Mouse (Mus musculus) limb, embryonic 11.5 days (tissue): ENCODE measurements around the gene Cd300e. TPM values are rescaled to one million over a fixed set of nuclear protein-coding genes. Genes with fewer than 3 reads are reported as not detected.
"Not testable (repeated sequence)": the region's sequence is repeated elsewhere in the genome, so short reads cannot be mapped to it uniquely, and the experiment has no call there.

Source experiments
- ATAC-seq: fragments of 200-750 bp; cut with Nextera tagmentation; 2 replicates; pipeline ENCODE4 v1.8.0; 2017; ENCODE audit warnings: low read depth; ENCODE audit not compliant: insufficient number of reproducible peaks, low FRiP score, low TSS enrichment
- DNase-seq: peaks from one replicate; pipeline ENCODE4 v3.0.0-alpha.2; 2015; ENCODE audit warnings: low spot score
- H3K27ac ChIP-seq: fragments of 300-500 bp; sonication (generic); replicated peaks from 2 replicates; pipeline ENCODE4 v1.5.1; 2014; ENCODE audit warnings: low read depth, mild to moderate bottlenecking, low read length
- H3K27me3 ChIP-seq: fragments of 300-500 bp; sonication (generic); 2 replicates; pipeline ENCODE4 v1.6.1; 2014; ENCODE audit warnings: mild to moderate bottlenecking, low read length, mixed read lengths; ENCODE audit not compliant: control insufficient read depth, insufficient read depth
- H3K36me3 ChIP-seq: fragments of 300-500 bp; sonication (generic); 2 replicates; pipeline ENCODE4 v1.6.1; 2014; ENCODE audit warnings: mild to moderate bottlenecking, low read length, moderate library complexity, mixed read lengths; ENCODE audit not compliant: control insufficient read depth, insufficient read depth
- H3K4me1 ChIP-seq: fragments of 300-500 bp; sonication (generic); 2 replicates; pipeline ENCODE4 v1.6.1; 2014; ENCODE audit warnings: low read length, mixed read lengths; ENCODE audit not compliant: control insufficient read depth, insufficient read depth
- H3K4me2 ChIP-seq: fragments of 300-500 bp; sonication (generic); 2 replicates; pipeline ENCODE4 v1.6.1; 2014; ENCODE audit warnings: low read depth, mild to moderate bottlenecking, moderate library complexity; ENCODE audit not compliant: severe bottlenecking
- H3K4me3 ChIP-seq: fragments of 300-500 bp; sonication (generic); 2 replicates; pipeline ENCODE4 v1.5.1; 2014; ENCODE audit warnings: low read depth, low read length
- H3K9ac ChIP-seq: fragments of 300-500 bp; sonication (generic); 2 replicates; pipeline ENCODE4 v1.6.1; 2014; ENCODE audit warnings: mild to moderate bottlenecking, low read length
- H3K9me3 ChIP-seq: fragments of 300-500 bp; sonication (generic); 2 replicates; pipeline ENCODE4 v1.6.1; 2016; ENCODE audit warnings: low read length; ENCODE audit not compliant: control insufficient read depth
- WGBS: fragments of 180-500 bp; shearing (Covaris S2); extraction: QIAGEN DNeasy Blood & Tissue Kit; methylation state at CpG from one replicate; pipeline ENCODE4 v1.1.7; 2014; 5-methylcytosine and 5-hydroxymethylcytosine counted together
- polyA plus RNA-seq: library from polyadenylated mRNA; unstranded; fragments of >200 nt; fragmentation: Nextera tagmentation; extraction: Ambion mirVana; gene quantifications from 2 replicates; pipeline ENCODE4 v1.2.1, GENCODE M21; 2014

The Cd300e gene
- polyA plus RNA-seq, 1 experiment from 2014 or later: not detected

- no peak overlapping the region for H3K4me3 ChIP-seq
- ATAC-seq (no peak), DNase-seq (no peak)
- H3K4me2 ChIP-seq: no peak overlapping the region
- no peaks in the 10 kb centered on the region for H3K27me3 ChIP-seq
- no peaks in the 10 kb centered on the region for H3K4me1 ChIP-seq
- H3K9me3 ChIP-seq: no peaks in the 10 kb centered on the region
- WGBS: 93% methylated on average over 1 of the region's 1 CpGs
- no peak overlapping the region for H3K27ac ChIP-seq
- no peaks in the 10 kb centered on the region for H3K36me3 ChIP-seq
- no peak overlapping the region for H3K9ac ChIP-seq
Measured at GRCm38 (mm10) chr11:115052991-115053390, 9.0 kb downstream of the Cd300e start.

- Histone ChIP-seq H3K27me3 (no peaks in the 10 kb centered on the region), H3K27ac (no peak overlapping the region), H3K4me3 (no peak overlapping the region), H3K9ac (no peak overlapping the region), H3K36me3 (no peaks in the 10 kb centered on the region), H3K4me1 (no peaks in the 10 kb centered on the region), H3K4me2 (no peak overlapping the region), H3K9me3 (no peaks in the 10 kb centered on the region)
- WGBS: 2% methylated on average over 9 of the region's 9 CpGs
- ATAC-seq: no peak
- DNase-seq: peak; percentile 85
Measured at GRCm38 (mm10) chr11:115052206-115052605, 9.8 kb downstream of the Cd300e start.

GRCm38 (mm10) chr11:115049282-115049895 lies 12.6 kb downstream of the Cd300e start:
- no peak overlapping the region for H3K27ac ChIP-seq
- no peaks in the 10 kb centered on the region for H3K27me3 ChIP-seq
- H3K9me3 ChIP-seq: no peaks in the 10 kb centered on the region
- H3K36me3 ChIP-seq: no peaks in the 10 kb centered on the region
- DNase-seq (no peak), ATAC-seq (no peak)
- no peak overlapping the region for H3K9ac ChIP-seq
- no peak overlapping the region for H3K4me2 ChIP-seq
- WGBS: 33% methylated on average over 3 of the region's 3 CpGs
- no peaks in the 10 kb centered on the region for H3K4me1 ChIP-seq
- H3K4me3 ChIP-seq: no peak overlapping the region

GRCm38 (mm10) chr11:115048259-115048658 lies 13.7 kb downstream of the Cd300e start, which contains the start of gene Cd300ld3:
Gene Cd300ld3 (minus strand): TSS chr11:115048409.
- Histone ChIP-seq H3K4me2 (no peak within 1 kb of the TSS), H3K4me3 (no peak within 1 kb of the TSS), H3K36me3 (no peaks in the 10 kb centered on the region), H3K9ac (no peak within 1 kb of the TSS), H3K27me3 (no peaks in the 10 kb centered on the region), H3K4me1 (no peaks in the 10 kb centered on the region), H3K27ac (no peak within 1 kb of the TSS), H3K9me3 (no peaks in the 10 kb centered on the region)
- DNase-seq (no peak), ATAC-seq (no peak)
- 78% methylated on average over 2 of the region's 2 CpGs for WGBS

GRCm38 (mm10) chr11:115037669-115038068 lies 24.3 kb downstream of the Cd300e start, which contains the start of gene Cd300ld5:
Gene Cd300ld5 (minus strand): TSS chr11:115037769.
- H3K4me2 ChIP-seq, DNase-seq, H3K27me3 ChIP-seq, H3K4me1 ChIP-seq, H3K27ac ChIP-seq, H3K9ac ChIP-seq, H3K9me3 ChIP-seq, H3K36me3 ChIP-seq, H3K4me3 ChIP-seq, ATAC-seq: not testable (repeated sequence)
- no CpG with 5 or more reads among the region's 6 CpGs for WGBS

- H3K4me1 ChIP-seq, DNase-seq, H3K36me3 ChIP-seq, H3K4me2 ChIP-seq, ATAC-seq, H3K9me3 ChIP-seq, H3K4me3 ChIP-seq, H3K27ac ChIP-seq, H3K9ac ChIP-seq, H3K27me3 ChIP-seq: not testable (repeated sequence)
- WGBS: no CpG with 5 or more reads among the region's 6 CpGs
Measured at GRCm38 (mm10) chr11:115026912-115027311, 35.1 kb downstream of the Cd300e start, which contains the start of gene Cd300ld4. Gene Cd300ld4 (minus strand): TSS chr11:115027012.

- DNase-seq: not testable (repeated sequence)
- WGBS: no CpG with 5 or more reads among the region's 7 CpGs
Measured at GRCm38 (mm10) chr11:115016093-115016492, 45.9 kb downstream of the Cd300e start, which contains the start of gene Cd300ld2. Gene Cd300ld2 (minus strand): TSS chr11:115016193.

GRCm38 (mm10) chr11:115004070-115004469 lies 57.9 kb downstream of the Cd300e start:
- no peak overlapping the region for H3K4me2 ChIP-seq
- DNase-seq (no peak), ATAC-seq (no peak)
- no peak overlapping the region for H3K27ac ChIP-seq
- H3K27me3 ChIP-seq: no peaks in the 10 kb centered on the region
- no peak overlapping the region for H3K9ac ChIP-seq
- H3K9me3 ChIP-seq: no peaks in the 10 kb centered on the region
- H3K36me3 ChIP-seq: no peaks in the 10 kb centered on the region
- H3K4me3 ChIP-seq: no peak overlapping the region
- WGBS: 82% methylated on average over 5 of the region's 5 CpGs
- no peaks in the 10 kb centered on the region for H3K4me1 ChIP-seq

More at GRCm38 (mm10) chr11:115016093-115016492, 45.9 kb downstream of the Cd300e start, which contains the start of gene Cd300ld2:
- not testable (repeated sequence) for H3K36me3 ChIP-seq, H3K9ac ChIP-seq, H3K4me1 ChIP-seq, H3K9me3 ChIP-seq, H3K27me3 ChIP-seq, H3K4me3 ChIP-seq, ATAC-seq, H3K27ac ChIP-seq, H3K4me2 ChIP-seq
